Mouse (Mus musculus) bone marrow, adult 2 months (tissue): ENCODE results near the gene Fam193b.

ENCODE experiments used
- CTCF ChIP-seq: fragments of 200-500 bp; IDR thresholded peaks from 2 replicates; pipeline ENCODE4 v1.5.1; 2011; ENCODE audit warnings: low read length, control low read depth; ENCODE audit not compliant: control insufficient read depth, insufficient read depth
- POLR2A ChIP-seq: fragments of 200-500 bp; IDR thresholded peaks from 2 replicates; pipeline ENCODE4 v1.6.1; 2011; ENCODE audit warnings: low read depth, mild to moderate bottlenecking, control low read depth, low read length, borderline replicate concordance; ENCODE audit not compliant: control insufficient read depth

DNA sequence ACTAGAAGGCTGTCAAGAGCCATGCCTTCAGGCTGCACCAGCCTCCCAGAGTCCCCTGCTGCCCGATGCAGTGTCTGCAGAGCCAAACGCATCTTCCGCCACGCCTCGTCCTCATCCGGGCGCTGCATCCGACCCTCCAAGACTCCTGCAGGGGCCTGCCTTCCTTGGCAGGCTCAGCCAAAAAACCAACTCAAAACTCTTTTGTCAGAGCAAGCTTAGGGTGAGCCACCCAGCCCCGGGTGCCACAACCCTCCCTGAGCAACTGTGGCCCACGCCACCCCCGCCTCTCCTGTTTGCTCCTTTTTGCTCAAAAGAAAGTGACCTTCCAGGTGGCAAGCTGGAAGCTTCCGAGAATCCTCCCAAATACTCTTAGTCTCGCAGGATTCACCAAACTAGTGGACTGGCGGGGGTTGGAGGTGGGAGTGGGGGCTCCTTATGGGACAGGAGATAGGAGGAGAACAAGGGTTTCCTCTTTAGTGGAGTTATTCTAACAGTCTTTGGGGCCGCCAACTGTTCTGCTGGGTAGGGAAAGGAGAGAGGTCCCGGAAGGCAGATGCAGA lies 1.1 kb downstream of the Fam193b start:
- TF ChIP-seq POLR2A = no peak
- TF ChIP-seq CTCF = no peak
